Mouse (Mus musculus): ENCODE data around the gene Gm19935.

GRCm38 (mm10) chr8:90816061-90816882, 921 bp downstream of the Gm19935 start:
- TF ChIP-seq CTCF (IDR thresholded peaks at IDR 0.05; ENCODE audit: borderline replicate concordance, insufficient read depth, low read depth, low read length) (no peak), POLR2A (IDR thresholded peaks at IDR 0.05; ENCODE audit: borderline replicate concordance, insufficient read depth, low read length) (no peak)

All from cerebellum, adult 2 months (tissue).